Mouse (Mus musculus) liver, embryonic 13.5 days (tissue): Measurements from ENCODE around the gene Fbxl18. TPM values are rescaled to one million over a fixed set of nuclear protein-coding genes. Genes with fewer than 3 reads are reported as not detected.
A peak's percentile ranks its signal among the peaks of the same experiment; 100 is the strongest.

Source experiments
- ATAC-seq: fragments of 200-750 bp; cut with Nextera tagmentation; 2 replicates; pipeline ENCODE4 v1.8.0; 2017; ENCODE audit warnings: low read depth, mild to moderate bottlenecking, moderate number of reproducible peaks, moderate library complexity
- DNase-seq: peaks from one replicate; pipeline ENCODE4 v3.0.0; 2022
- H3K27ac ChIP-seq: fragments of 300-500 bp; sonication (generic); 2 replicates; pipeline ENCODE4 v1.5.1; 2015; ENCODE audit warnings: moderate library complexity, mild to moderate bottlenecking, inconsistent platforms
- H3K27me3 ChIP-seq: fragments of 300-500 bp; sonication (generic); 2 replicates; pipeline ENCODE4 v1.6.1; 2015; ENCODE audit warnings: mild to moderate bottlenecking, inconsistent platforms
- H3K36me3 ChIP-seq: fragments of 300-500 bp; sonication (generic); 2 replicates; pipeline ENCODE4 v1.6.1; 2015; ENCODE audit warnings: mild to moderate bottlenecking, inconsistent platforms
- H3K4me1 ChIP-seq: fragments of 300-500 bp; sonication (generic); replicated peaks from 2 replicates; pipeline ENCODE4 v1.6.1; 2015; ENCODE audit warnings: inconsistent platforms
- H3K4me2 ChIP-seq: fragments of 300-500 bp; sonication (generic); 2 replicates; pipeline ENCODE4 v1.6.1; 2015; ENCODE audit warnings: inconsistent platforms, mild to moderate bottlenecking, moderate library complexity
- H3K4me3 ChIP-seq: fragments of 300-500 bp; sonication (generic); replicated peaks from 2 replicates; pipeline ENCODE4 v1.5.1; 2015; ENCODE audit warnings: mild to moderate bottlenecking, inconsistent platforms
- H3K9ac ChIP-seq: fragments of 300-500 bp; sonication (generic); 2 replicates; pipeline ENCODE4 v1.6.1; 2015; ENCODE audit warnings: mild to moderate bottlenecking, inconsistent platforms
- H3K9me3 ChIP-seq: fragments of 300-500 bp; sonication (generic); replicated peaks from 2 replicates; pipeline ENCODE4 v1.6.1; 2016; ENCODE audit warnings: inconsistent platforms
- WGBS: fragments of 180-500 bp; shearing (Covaris S2); methylation state at CpG from one replicate; pipeline ENCODE4 v1.1.7; 2015; ENCODE audit not compliant: insufficient replicate concordance; 5-methylcytosine and 5-hydroxymethylcytosine counted together
- polyA plus RNA-seq: library from polyadenylated mRNA; unstranded; fragments of >200 nt; fragmentation: Nextera tagmentation; extraction: Ambion mirVana; gene quantifications from 2 replicates; pipeline ENCODE4 v1.2.1, GENCODE M21; 2015

Fbxl18 gene
- polyA plus RNA-seq, 1 experiment from 2014 or later: 3.7 TPM

DNA sequence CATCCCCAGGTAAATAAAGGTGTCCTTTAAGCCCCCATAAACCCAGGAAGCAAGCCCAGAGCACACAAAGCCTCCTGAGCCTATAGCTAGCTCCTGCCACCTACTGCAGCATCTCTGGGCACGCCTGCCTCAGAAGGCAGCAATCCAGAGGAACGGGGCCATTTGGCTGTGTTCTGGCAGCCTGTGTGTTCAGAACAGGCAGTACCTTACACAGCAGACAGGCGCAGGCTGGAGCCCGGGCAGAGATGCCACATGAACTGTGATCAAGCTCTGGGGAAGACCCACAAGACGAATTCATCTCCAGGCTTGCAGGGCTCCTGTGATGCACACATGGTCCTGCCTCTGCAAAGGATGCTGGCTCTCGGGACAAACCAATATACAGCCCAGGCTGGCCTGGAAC, 15.0 kb downstream of the Fbxl18 start:
- DNase-seq (no peak), ATAC-seq (no peak)
- Histone ChIP-seq H3K27me3 (no peaks in the 10 kb centered on the region), H3K4me3 (no peak overlapping the region), H3K4me2 (no peak overlapping the region), H3K27ac (no peak overlapping the region; the same call in 1 of the 2 replicates), H3K9me3 (no peaks in the 10 kb centered on the region), H3K4me1 (peaks cover 34% of the 10 kb centered on the region), H3K36me3 (peaks cover 39% of the 10 kb centered on the region), H3K9ac (no peak overlapping the region)
- WGBS: 69% methylated on average over 6 of the region's 6 CpGs

DNA sequence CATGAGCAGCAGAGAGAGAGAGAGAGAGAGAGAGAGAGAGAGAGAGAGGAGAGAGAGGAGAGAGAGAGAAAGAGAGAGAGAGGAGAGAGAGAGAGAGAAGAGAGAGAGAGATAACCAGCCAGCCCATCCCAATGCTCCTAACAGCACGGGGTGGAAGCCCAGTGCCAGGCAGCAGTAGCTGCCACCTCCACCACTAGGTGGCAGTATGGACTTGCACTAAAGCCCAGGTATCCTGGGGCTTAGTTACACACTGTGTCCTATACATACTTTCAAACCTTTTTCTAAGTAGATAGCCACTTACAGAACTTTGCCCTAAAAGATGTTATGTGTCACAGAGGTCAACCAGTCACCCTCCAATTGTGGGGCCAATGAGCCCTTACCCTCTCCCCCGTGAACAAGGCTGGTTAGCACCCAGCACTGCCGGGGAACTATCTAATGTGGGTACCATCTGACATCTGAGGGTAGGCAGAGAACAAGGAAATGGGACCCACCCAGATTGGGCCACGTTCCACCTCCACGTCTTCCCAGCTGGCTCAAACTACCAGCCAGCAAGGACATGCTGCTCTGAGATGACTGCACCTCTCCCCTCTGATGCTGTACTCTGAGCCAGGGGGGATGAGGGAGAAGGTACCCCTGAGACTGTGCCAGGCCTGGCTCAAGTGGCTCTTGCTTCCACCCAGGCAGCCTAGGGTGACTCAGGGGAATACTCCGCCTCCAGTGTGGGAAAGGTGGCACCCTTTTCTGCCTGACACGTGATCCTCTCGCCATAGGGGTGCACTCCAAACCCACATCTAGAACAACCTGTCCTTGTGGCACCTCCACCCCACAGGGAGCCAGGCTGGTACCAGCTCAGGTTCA, 15.7 kb downstream of the Fbxl18 start:
- Histone ChIP-seq H3K4me3 (no peak overlapping the region), H3K36me3 (peaks cover 33% of the 10 kb centered on the region), H3K4me2 (no peak overlapping the region), H3K9ac (no peak overlapping the region), H3K9me3 (no peaks in the 10 kb centered on the region), H3K27ac (no peak overlapping the region), H3K4me1 (peaks cover 34% of the 10 kb centered on the region), H3K27me3 (no peaks in the 10 kb centered on the region)
- DNase-seq (peak; percentile 78), ATAC-seq (peak; percentile 78)
- 51% methylated on average over 8 of the region's 8 CpGs for WGBS

- no peak overlapping the region for H3K4me2 ChIP-seq
- no peaks in the 10 kb centered on the region for H3K27me3 ChIP-seq
- DNase-seq (no peak), ATAC-seq (no peak)
- no peak overlapping the region for H3K9ac ChIP-seq
- H3K36me3 ChIP-seq: peaks cover 29% of the 10 kb centered on the region
- no peak overlapping the region for H3K27ac ChIP-seq
- WGBS: 87% methylated on average over 15 of the region's 15 CpGs
- no peaks in the 10 kb centered on the region for H3K9me3 ChIP-seq
- H3K4me3 ChIP-seq: no peak overlapping the region
- peaks cover 34% of the 10 kb centered on the region for H3K4me1 ChIP-seq
Observed at GRCm38 (mm10) chr5:142878570-142878969, 16.7 kb downstream of the Fbxl18 start.

- Histone ChIP-seq H3K27me3 (no peaks in the 10 kb centered on the region), H3K4me3 (no peak overlapping the region), H3K4me1 (peaks cover 34% of the 10 kb centered on the region), H3K9me3 (no peaks in the 10 kb centered on the region), H3K27ac (no peak overlapping the region), H3K4me2 (no peak overlapping the region), H3K36me3 (peaks cover 31% of the 10 kb centered on the region), H3K9ac (no peak overlapping the region)
- WGBS: 27% methylated on average over 11 of the region's 11 CpGs
- DNase-seq: peak; percentile 66
- ATAC-seq: peak; percentile 43
Observed at GRCm38 (mm10) chr5:142877337-142878280, 17.6 kb downstream of the Fbxl18 start.

DNA sequence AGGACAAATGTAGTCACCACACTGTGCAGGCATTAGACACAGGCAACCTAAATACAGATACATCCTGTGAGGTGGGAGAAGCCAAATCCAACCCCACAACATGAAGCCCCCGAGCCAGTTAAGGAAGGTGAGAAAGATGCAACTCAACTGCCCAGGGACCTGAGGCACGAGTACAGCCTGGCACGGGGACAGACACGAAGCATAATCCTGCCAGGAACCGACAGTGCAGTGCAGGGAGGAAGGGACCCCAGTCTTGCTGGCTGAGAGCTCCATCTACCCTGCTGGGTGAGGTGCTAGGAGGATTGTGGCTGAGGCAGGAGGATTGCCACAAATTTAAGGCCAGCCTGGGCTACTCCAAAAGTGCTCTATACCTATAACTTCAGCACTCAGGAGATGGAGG, 18.3 kb downstream of the Fbxl18 start:
- H3K27me3 ChIP-seq: no peaks in the 10 kb centered on the region
- peaks cover 32% of the 10 kb centered on the region for H3K4me1 ChIP-seq
- no peak overlapping the region for H3K4me2 ChIP-seq
- no peaks in the 10 kb centered on the region for H3K9me3 ChIP-seq
- no peak overlapping the region for H3K9ac ChIP-seq
- peaks cover 34% of the 10 kb centered on the region for H3K36me3 ChIP-seq
- DNase-seq (no peak), ATAC-seq (no peak)
- 85% methylated on average over 5 of the region's 5 CpGs for WGBS
- no peak overlapping the region for H3K4me3 ChIP-seq
- no peak overlapping the region for H3K27ac ChIP-seq

DNA sequence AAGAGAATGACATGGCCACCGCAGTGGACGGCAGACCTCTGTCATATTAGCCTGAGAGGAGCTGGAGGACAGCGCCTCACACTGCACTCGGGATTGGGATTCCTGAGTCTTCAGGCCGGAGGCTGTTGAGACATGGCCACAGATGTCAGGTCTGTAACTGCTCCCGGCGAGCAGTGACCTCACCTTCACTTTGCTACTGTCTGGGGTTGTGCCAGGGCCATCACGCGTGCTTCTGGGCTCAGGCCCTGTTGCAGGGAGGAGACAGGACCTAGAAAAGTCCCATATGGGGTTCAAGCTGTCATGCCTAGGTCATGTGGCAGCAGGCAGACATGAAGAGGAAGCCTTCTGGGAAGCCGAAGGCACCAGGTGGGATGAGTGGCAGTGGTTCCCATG, 19.7 kb downstream of the Fbxl18 start:
- H3K9me3 ChIP-seq: no peaks in the 10 kb centered on the region
- WGBS: 86% methylated on average over 10 of the region's 10 CpGs
- peaks cover 18% of the 10 kb centered on the region for H3K4me1 ChIP-seq
- H3K27ac ChIP-seq: no peak overlapping the region
- ATAC-seq (no peak), DNase-seq (no peak)
- H3K36me3 ChIP-seq: peaks cover 36% of the 10 kb centered on the region
- no peaks in the 10 kb centered on the region for H3K27me3 ChIP-seq
- no peak overlapping the region for H3K9ac ChIP-seq
- H3K4me2 ChIP-seq: no peak overlapping the region
- no peak overlapping the region for H3K4me3 ChIP-seq

DNA sequence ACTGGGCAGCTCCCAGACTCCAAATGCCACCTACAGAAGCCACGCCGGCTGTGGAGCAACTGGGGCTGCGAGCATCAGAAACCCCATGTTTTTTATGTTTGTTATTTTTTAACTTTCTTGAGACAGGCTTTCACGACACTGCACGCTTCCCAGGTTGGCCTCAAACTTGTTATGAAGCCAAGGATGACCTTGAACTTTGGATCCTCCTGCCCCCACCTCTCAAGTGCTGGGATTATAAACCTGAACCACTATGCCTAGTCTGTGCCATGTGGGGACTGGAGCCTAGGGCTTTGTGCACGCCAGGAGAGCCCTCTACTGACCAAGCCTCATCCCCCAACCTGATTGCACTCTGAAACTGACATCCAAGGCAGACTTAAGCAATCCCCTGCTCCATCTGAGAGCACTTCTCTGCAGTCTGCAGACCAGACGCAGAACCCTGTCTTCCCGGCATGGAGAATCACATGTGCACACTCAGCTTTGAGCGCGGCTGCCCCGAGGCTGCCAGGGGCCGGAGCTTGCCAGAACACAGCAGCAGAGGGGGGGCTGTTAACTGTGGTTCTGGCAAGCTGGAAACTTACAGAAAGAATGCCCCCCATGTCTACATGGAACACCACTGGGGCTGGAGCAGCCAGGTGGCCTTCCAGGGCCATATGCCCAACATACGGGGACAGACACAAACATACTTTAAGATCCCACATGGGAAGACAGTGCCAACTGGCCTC, 20.3 kb downstream of the Fbxl18 start:
- DNase-seq (no peak), ATAC-seq (no peak)
- Histone ChIP-seq H3K4me3 (no peak overlapping the region), H3K4me2 (no peak overlapping the region), H3K4me1 (peaks cover 13% of the 10 kb centered on the region), H3K9me3 (no peaks in the 10 kb centered on the region), H3K27ac (no peak overlapping the region), H3K36me3 (peaks cover 36% of the 10 kb centered on the region), H3K9ac (no peak overlapping the region), H3K27me3 (no peaks in the 10 kb centered on the region)
- 84% methylated on average over 13 of the region's 13 CpGs for WGBS

DNA sequence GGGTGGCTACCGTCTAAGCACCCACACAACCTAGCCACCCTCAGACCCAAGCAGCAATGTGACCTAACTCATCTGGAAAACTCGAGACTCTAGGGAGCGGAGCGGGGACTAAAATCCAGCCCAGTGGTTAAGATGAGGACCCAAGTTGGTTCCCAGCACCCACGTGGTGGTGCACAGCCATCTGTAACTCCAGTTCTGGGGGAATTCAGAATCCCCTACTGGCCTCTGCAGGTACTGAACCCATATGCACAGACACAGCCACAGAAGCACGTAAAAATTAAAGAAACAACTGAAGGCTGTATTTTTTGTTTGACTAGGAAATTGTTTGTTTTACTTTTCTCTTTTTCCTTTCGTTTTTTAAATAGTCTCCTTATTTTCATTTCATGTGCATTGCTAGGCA, 21.5 kb downstream of the Fbxl18 start:
- Histone ChIP-seq H3K4me2 (no peak overlapping the region), H3K36me3 (peaks cover 36% of the 10 kb centered on the region), H3K4me3 (no peak overlapping the region), H3K27me3 (no peaks in the 10 kb centered on the region), H3K9me3 (no peaks in the 10 kb centered on the region), H3K4me1 (peaks cover 7% of the 10 kb centered on the region; the same call in 1 of the 2 replicates), H3K9ac (no peak overlapping the region), H3K27ac (no peak overlapping the region; the same call in 1 of the 2 replicates)
- whole genome bisulfite sequencing: 79% methylated on average over 7 of the region's 7 CpGs
- ATAC-seq: no peak
- no peak for DNase-seq

- ATAC-seq (no peak), DNase-seq (no peak)
- 62% methylated on average over 12 of the region's 12 CpGs for WGBS
- Histone ChIP-seq H3K27ac (no peak overlapping the region), H3K9ac (no peak overlapping the region), H3K4me1 (no peaks in the 10 kb centered on the region), H3K4me2 (no peak overlapping the region), H3K27me3 (no peaks in the 10 kb centered on the region), H3K4me3 (no peak overlapping the region), H3K9me3 (no peaks in the 10 kb centered on the region), H3K36me3 (peaks cover 26% of the 10 kb centered on the region)
Observed at GRCm38 (mm10) chr5:142871765-142872164, 23.5 kb downstream of the Fbxl18 start.

- Histone ChIP-seq H3K36me3 (peaks cover 15% of the 10 kb centered on the region), H3K4me3 (no peak overlapping the region), H3K9me3 (no peaks in the 10 kb centered on the region), H3K9ac (no peak overlapping the region), H3K27me3 (no peaks in the 10 kb centered on the region), H3K4me1 (no peaks in the 10 kb centered on the region), H3K27ac (no peak overlapping the region), H3K4me2 (no peak overlapping the region)
- DNase-seq (no peak), ATAC-seq (no peak)
- 83% methylated on average over 13 of the region's 13 CpGs for WGBS
Observed at GRCm38 (mm10) chr5:142869463-142869862, 25.8 kb downstream of the Fbxl18 start.

- Histone ChIP-seq H3K36me3 (no peaks in the 10 kb centered on the region), H3K9me3 (0 out of 2 replicates have a peak, but pooled peaks cover 4% of the 10 kb centered on the region), H3K27me3 (peaks cover 10% of the 10 kb centered on the region; the same call in 1 of the 2 replicates), H3K4me3 (no peak overlapping the region), H3K4me1 (peaks cover 22% of the 10 kb centered on the region), H3K9ac (no peak overlapping the region), H3K27ac (no peak overlapping the region), H3K4me2 (no peak overlapping the region)
- 23% methylated on average over 16 of the region's 16 CpGs for WGBS
- no peak for DNase-seq
- no peak for ATAC-seq
Observed at GRCm38 (mm10) chr5:142857763-142858229, 37.4 kb downstream of the Fbxl18 start.
